Mouse (Mus musculus): Measurements from ENCODE around the gene Timm22.

DNA sequence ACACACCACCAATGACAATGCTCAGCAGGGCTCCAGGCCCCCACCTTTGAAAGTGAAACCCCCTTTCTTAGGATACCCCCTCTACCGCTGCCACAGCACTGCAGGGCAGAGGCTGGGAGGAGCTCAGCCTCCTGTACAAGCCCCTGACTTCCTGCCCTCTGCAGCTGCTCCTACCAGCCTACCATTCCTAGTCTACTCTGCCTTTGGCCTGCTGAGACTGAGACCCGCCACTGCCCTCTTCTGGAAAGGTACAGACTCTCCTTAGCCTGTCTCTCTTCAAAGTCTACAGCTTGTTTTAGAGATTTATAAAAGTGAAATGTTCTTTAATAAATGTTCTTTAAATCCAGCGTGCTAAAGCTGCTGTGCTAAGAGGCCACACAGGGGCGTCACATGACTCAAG, 22.3 kb downstream of the Timm22 start:
- no peak for TF ChIP-seq GATA1 (IDR thresholded peaks at IDR 0.05; ENCODE audit: borderline replicate concordance, low read length)
- TF ChIP-seq FLI1 (IDR thresholded peaks at IDR 0.05; ENCODE audit: low read length) = no peak

Data from megakaryocyte, embryonic 14.5 days (primary cell).